Mouse (Mus musculus) intestine, embryonic 15.5 days (tissue): ENCODE data around the gene Cyp2j12. TPM values are rescaled to one million over a fixed set of nuclear protein-coding genes. Genes with fewer than 3 reads are reported as not detected.
"Not testable (repeated sequence)": the region's sequence is repeated elsewhere in the genome, so short reads cannot be mapped to it uniquely, and the experiment has no call there.

Experiments
- ATAC-seq: fragments of 200-750 bp; cut with Nextera tagmentation; 2 replicates; pipeline ENCODE4 v1.8.0; 2017; ENCODE audit warnings: moderate TSS enrichment, moderate library complexity
- H3K27ac ChIP-seq: fragments of 300-500 bp; sonication (generic); 2 replicates; pipeline ENCODE4 v1.5.1; 2015; ENCODE audit warnings: mild to moderate bottlenecking, inconsistent platforms
- H3K27me3 ChIP-seq: fragments of 300-500 bp; sonication (generic); replicated peaks from 2 replicates; pipeline ENCODE4 v1.6.1; 2015; ENCODE audit warnings: inconsistent platforms
- H3K36me3 ChIP-seq: fragments of 300-500 bp; sonication (generic); 2 replicates; pipeline ENCODE4 v1.6.1; 2015; ENCODE audit warnings: inconsistent platforms
- H3K4me1 ChIP-seq: fragments of 300-500 bp; sonication (generic); replicated peaks from 2 replicates; pipeline ENCODE4 v1.6.1; 2015; ENCODE audit warnings: inconsistent platforms
- H3K4me2 ChIP-seq: fragments of 300-500 bp; sonication (generic); replicated peaks from 2 replicates; pipeline ENCODE4 v1.6.1; 2015; ENCODE audit warnings: mild to moderate bottlenecking, inconsistent platforms
- H3K4me3 ChIP-seq: fragments of 300-500 bp; sonication (generic); replicated peaks from 2 replicates; pipeline ENCODE4 v1.5.1; 2015; ENCODE audit warnings: inconsistent platforms
- H3K9ac ChIP-seq: fragments of 300-500 bp; sonication (generic); 2 replicates; pipeline ENCODE4 v1.6.1; 2015; ENCODE audit warnings: inconsistent platforms
- H3K9me3 ChIP-seq: fragments of 300-500 bp; sonication (generic); 2 replicates; pipeline ENCODE4 v1.6.1; 2016; ENCODE audit warnings: inconsistent platforms
- WGBS: fragments of 180-500 bp; shearing (Covaris S2); methylation state at CpG from one replicate; pipeline ENCODE4 v1.1.7; 2015; 5-methylcytosine and 5-hydroxymethylcytosine counted together
- polyA plus RNA-seq: library from polyadenylated mRNA; unstranded; fragments of >200 nt; fragmentation: Nextera tagmentation; extraction: Ambion mirVana; gene quantifications from 2 replicates; pipeline ENCODE4 v1.2.1, GENCODE M21; 2015

The Cyp2j12 gene
- not detected in 2 replicates for polyA plus RNA-seq

- no peak for ATAC-seq
- Histone ChIP-seq H3K9me3 (no peaks in the 10 kb centered on the region), H3K36me3 (no peaks in the 10 kb centered on the region), H3K4me2 (no peak within 1 kb of the TSS), H3K4me1 (no peaks in the 10 kb centered on the region), H3K4me3 (no peak within 1 kb of the TSS), H3K9ac (no peak within 1 kb of the TSS), H3K27ac (no peak within 1 kb of the TSS), H3K27me3 (no peaks in the 10 kb centered on the region)
- WGBS: 75% methylated on average over 7 of the region's 7 CpGs
Observed at GRCm38 (mm10) chr4:96140732-96141467, at the start of gene Cyp2j12. TSS of gene Cyp2j12 (minus strand) at chr4:96141152.

DNA sequence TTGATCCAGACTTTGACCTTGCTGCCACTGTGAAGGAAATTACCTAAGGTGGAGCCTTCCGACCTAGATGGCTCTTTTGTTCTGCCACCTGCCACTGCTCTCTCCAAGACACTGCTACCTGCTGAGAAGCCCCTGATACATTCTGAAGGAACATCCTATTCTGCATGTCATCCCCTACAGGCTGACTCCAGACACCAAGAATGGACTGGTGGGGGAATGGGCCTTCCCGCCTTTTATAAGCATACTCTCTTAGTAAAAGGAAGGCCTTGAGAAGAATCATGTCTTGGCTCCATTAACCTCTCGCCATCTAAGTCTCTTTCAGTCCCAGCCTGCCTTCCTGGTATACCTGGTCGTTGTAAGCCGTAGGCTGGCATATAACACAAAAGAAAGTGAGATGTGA is 48.4 kb upstream of the Cyp2j12 start:
- H3K36me3 ChIP-seq, H3K4me1 ChIP-seq, H3K4me3 ChIP-seq, ATAC-seq, H3K4me2 ChIP-seq, H3K27me3 ChIP-seq, H3K9ac ChIP-seq, H3K9me3 ChIP-seq, H3K27ac ChIP-seq: not testable (repeated sequence)
- WGBS: 91% methylated on average over 5 of the region's 5 CpGs

DNA sequence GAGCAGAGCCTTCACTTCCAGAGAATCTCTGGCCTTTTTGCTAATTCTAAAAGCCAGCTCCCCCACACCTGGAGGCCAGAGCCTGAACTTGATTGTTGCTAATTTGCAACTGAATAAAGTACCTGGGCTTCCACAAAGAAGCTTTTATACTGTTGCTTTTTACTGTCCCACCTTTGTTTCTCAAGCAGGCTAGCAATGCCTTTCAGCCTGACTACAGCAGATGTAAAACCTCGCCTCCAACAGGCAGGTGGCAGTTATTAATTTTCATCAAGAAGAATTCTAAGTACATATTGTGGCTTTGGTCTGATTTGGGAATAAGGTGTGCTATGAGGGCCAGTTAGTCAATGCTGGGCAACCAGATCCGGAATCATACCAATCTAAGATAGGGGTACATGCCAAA is 47.7 kb upstream of the Cyp2j12 start:
- ATAC-seq, H3K27me3 ChIP-seq, H3K9ac ChIP-seq, H3K4me2 ChIP-seq, H3K36me3 ChIP-seq, H3K4me1 ChIP-seq, H3K9me3 ChIP-seq, H3K4me3 ChIP-seq, H3K27ac ChIP-seq: not testable (repeated sequence)
- WGBS: 91% methylated on average over 2 of the region's 2 CpGs

GRCm38 (mm10) chr4:96188146-96188545 is 47.2 kb upstream of the Cyp2j12 start:
- H3K4me2 ChIP-seq, H3K9me3 ChIP-seq, H3K27me3 ChIP-seq, H3K36me3 ChIP-seq, H3K4me1 ChIP-seq, H3K9ac ChIP-seq, ATAC-seq, H3K4me3 ChIP-seq, H3K27ac ChIP-seq: not testable (repeated sequence)
- 86% methylated on average over 2 of the region's 2 CpGs for WGBS

- H3K4me2 ChIP-seq, H3K9ac ChIP-seq, H3K4me1 ChIP-seq, H3K9me3 ChIP-seq, H3K36me3 ChIP-seq, H3K4me3 ChIP-seq, H3K27ac ChIP-seq, H3K27me3 ChIP-seq, ATAC-seq: not testable (repeated sequence)
- WGBS: 85% methylated on average over 2 of the region's 2 CpGs
Observed at GRCm38 (mm10) chr4:96184716-96185115, 43.8 kb upstream of the Cyp2j12 start.

DNA sequence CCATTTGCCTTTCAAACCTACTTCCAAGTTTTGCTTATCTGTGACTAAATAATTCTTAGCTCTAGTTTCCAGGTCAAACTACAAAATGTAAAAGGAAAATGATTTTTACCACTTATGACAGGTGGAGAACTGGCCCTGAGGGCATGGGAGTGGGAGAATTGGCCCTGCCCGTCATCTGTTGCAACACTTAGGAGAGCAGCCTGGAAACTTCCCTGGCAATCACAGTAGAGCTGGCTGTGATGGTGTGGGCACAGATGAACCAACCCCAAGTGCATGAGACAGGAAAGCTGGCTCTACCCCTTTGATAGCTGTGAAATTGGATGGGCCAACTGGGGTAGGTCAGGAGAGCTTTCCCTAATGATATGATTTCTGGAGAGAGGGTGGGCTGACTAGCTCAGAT is 21.9 kb upstream of the Cyp2j12 start:
- H3K4me1 ChIP-seq: no peaks in the 10 kb centered on the region

DNA sequence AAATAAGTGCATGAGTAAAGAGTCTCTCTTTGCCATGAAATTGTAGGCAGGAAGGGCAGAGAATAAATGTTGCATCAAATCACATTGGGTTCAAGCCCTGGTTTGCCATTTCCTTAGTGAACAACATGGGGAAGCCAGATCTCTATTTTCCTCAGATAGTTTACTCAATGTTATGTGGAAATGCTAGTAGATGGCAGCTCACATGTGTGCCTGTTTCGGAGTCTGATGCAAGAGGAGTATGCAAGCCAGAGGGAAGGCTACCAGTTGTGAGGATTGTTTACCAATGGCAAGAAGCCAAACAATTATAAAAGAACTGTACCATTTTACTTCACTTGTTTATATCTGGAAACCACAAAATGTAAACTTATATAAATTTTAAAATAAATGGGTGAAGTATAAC is 20.6 kb upstream of the Cyp2j12 start:
- H3K4me2 ChIP-seq: no peak overlapping the region
- no peak for ATAC-seq
- no peaks in the 10 kb centered on the region for H3K4me1 ChIP-seq
- WGBS: 53% methylated on average over 1 of the region's 1 CpGs
- no peak overlapping the region for H3K27ac ChIP-seq
- no peaks in the 10 kb centered on the region for H3K9me3 ChIP-seq
- H3K36me3 ChIP-seq: no peaks in the 10 kb centered on the region
- H3K4me3 ChIP-seq: no peak overlapping the region
- no peaks in the 10 kb centered on the region for H3K27me3 ChIP-seq
- H3K9ac ChIP-seq: no peak overlapping the region

More for the DNA sequence above, 21.9 kb upstream of the Cyp2j12 start:
- Histone ChIP-seq H3K9me3 (no peaks in the 10 kb centered on the region), H3K9ac (no peak overlapping the region), H3K27me3 (no peaks in the 10 kb centered on the region), H3K36me3 (no peaks in the 10 kb centered on the region), H3K27ac (no peak overlapping the region), H3K4me2 (no peak overlapping the region), H3K4me3 (no peak overlapping the region)
- ATAC-seq: no peak
- WGBS: 91% methylated on average over 1 of the region's 1 CpGs

DNA sequence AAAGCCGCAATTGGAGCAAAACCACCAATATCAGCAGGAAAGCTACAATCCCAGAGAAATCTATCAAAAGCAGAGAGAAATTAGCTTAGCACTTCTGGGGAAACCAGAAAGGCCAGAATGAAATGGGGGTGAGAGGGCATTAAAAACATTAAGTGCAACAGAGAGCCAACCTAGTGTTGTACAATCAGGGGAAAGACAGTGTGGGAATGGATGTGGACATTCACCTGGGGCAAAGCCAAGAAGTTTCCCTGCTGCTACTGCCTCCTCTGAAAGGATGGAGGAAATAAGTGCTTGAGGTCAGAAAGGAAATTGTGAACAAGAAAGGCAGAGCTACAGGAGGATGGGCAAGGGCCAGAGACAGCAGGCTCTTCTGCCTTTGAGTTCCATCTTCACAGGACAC is 1.7 kb downstream of the Cyp2j12 start:
- ATAC-seq: no peak
- Histone ChIP-seq H3K9ac (no peak overlapping the region), H3K9me3 (no peaks in the 10 kb centered on the region), H3K4me1 (no peaks in the 10 kb centered on the region), H3K27me3 (no peaks in the 10 kb centered on the region), H3K36me3 (no peaks in the 10 kb centered on the region), H3K4me3 (no peak overlapping the region), H3K27ac (no peak overlapping the region), H3K4me2 (no peak overlapping the region)
- 84% methylated on average over 1 of the region's 1 CpGs for WGBS

- ATAC-seq: no peak
Observed at GRCm38 (mm10) chr4:96134246-96134645, 6.7 kb downstream of the Cyp2j12 start.

DNA sequence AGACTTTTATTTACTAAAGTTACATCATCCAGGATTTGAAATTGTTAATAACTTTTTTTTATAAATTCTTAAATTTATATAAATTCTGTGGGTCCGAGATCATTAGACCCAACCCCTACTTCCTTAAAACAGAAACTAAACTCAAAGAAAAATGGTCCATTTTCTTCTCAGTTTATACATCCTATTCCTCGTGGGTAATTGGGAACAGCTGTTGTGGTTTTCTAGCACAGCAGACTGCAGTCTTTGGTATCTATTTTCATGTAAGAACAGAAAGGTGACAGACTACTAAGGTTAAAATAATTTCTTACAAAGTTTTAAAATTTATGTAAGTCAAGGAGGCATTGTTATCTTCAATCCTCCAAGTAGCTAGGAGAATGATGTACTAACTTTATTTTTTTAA is 44.1 kb downstream of the Cyp2j12 start:
- Histone ChIP-seq H3K4me1 (no peaks in the 10 kb centered on the region), H3K27me3 (no peaks in the 10 kb centered on the region), H3K4me2 (no peak overlapping the region), H3K27ac (no peak overlapping the region), H3K9ac (no peak overlapping the region), H3K9me3 (no peaks in the 10 kb centered on the region), H3K36me3 (no peaks in the 10 kb centered on the region), H3K4me3 (no peak overlapping the region)
- ATAC-seq: no peak
- 51% methylated on average over 2 of the region's 2 CpGs for WGBS

More at GRCm38 (mm10) chr4:96134246-96134645, 6.7 kb downstream of the Cyp2j12 start:
- no peak overlapping the region for H3K9ac ChIP-seq
- WGBS: 83% methylated on average over 3 of the region's 3 CpGs
- no peak overlapping the region for H3K4me3 ChIP-seq
- H3K4me1 ChIP-seq: no peaks in the 10 kb centered on the region
- H3K9me3 ChIP-seq: no peaks in the 10 kb centered on the region
- no peaks in the 10 kb centered on the region for H3K36me3 ChIP-seq
- H3K27ac ChIP-seq: no peak overlapping the region
- H3K27me3 ChIP-seq: no peaks in the 10 kb centered on the region
- no peak overlapping the region for H3K4me2 ChIP-seq

- Histone ChIP-seq H3K4me3 (no peak overlapping the region), H3K27ac (no peak overlapping the region), H3K9ac (no peak overlapping the region), H3K27me3 (no peaks in the 10 kb centered on the region), H3K36me3 (no peaks in the 10 kb centered on the region), H3K4me2 (no peak overlapping the region), H3K4me1 (no peaks in the 10 kb centered on the region), H3K9me3 (no peaks in the 10 kb centered on the region)
- no peak for ATAC-seq
Observed at GRCm38 (mm10) chr4:96091869-96092268, 49.1 kb downstream of the Cyp2j12 start.

DNA sequence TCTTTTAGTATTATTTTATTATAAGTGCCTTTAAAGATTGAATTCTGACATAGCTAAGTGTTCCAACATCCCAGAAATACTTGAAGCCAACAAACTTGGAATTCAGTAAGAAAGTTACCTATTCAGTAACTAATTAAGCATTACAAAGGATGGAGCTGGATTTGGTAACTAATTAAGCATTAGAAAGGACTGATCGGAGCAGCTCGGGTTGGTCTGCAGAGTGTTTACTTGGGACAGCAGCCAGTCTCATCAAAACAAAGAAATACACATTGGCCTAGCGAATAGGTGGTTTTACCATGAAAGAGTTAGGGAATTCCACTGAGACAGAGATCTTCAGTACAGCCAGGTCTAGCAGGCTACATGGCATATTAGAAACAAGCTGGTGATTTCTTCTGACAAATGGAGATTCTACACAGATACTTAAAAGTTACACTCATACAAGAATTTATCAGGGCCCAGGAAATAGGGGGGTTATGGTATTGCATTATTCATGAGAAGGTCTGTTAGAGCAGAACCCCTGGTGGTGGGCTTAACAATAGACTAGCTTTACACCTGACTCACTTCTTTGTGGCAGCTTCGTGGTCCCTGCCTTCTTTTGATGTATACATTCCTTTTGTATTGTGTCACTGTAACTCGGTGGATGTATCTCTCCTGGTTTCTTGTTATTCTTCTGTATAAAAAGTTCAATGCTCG is 51.5 kb downstream of the Cyp2j12 start:
- H3K9me3 ChIP-seq, H3K36me3 ChIP-seq, H3K4me3 ChIP-seq, H3K9ac ChIP-seq, ATAC-seq, H3K4me1 ChIP-seq, H3K4me2 ChIP-seq, H3K27ac ChIP-seq, H3K27me3 ChIP-seq: not testable (repeated sequence)
- 71% methylated on average over 6 of the region's 6 CpGs for WGBS

- peak; percentile 59; the same call in 1 of the 2 replicates for ATAC-seq
- H3K9me3 ChIP-seq: no peaks in the 10 kb centered on the region
- no peak overlapping the region for H3K9ac ChIP-seq
- no peak overlapping the region for H3K27ac ChIP-seq
- H3K4me3 ChIP-seq: no peak overlapping the region
- H3K36me3 ChIP-seq: no peaks in the 10 kb centered on the region
- no peak overlapping the region for H3K4me2 ChIP-seq
- H3K4me1 ChIP-seq: peaks cover 4% of the 10 kb centered on the region; the same call in 1 of the 2 replicates
- no peaks in the 10 kb centered on the region for H3K27me3 ChIP-seq
Observed at GRCm38 (mm10) chr4:96078308-96078707, 62.6 kb downstream of the Cyp2j12 start.
